Mouse (Mus musculus) Muller cell, postnatal 12 days (primary cell): Measurements from ENCODE around the gene Dnajb4.

Source experiments
- DNase-seq: peaks from one replicate; pipeline ENCODE4 v3.0.0-alpha.2; 2015; ENCODE audit errors: inconsistent ontology term

The Dnajb4 gene

DNA sequence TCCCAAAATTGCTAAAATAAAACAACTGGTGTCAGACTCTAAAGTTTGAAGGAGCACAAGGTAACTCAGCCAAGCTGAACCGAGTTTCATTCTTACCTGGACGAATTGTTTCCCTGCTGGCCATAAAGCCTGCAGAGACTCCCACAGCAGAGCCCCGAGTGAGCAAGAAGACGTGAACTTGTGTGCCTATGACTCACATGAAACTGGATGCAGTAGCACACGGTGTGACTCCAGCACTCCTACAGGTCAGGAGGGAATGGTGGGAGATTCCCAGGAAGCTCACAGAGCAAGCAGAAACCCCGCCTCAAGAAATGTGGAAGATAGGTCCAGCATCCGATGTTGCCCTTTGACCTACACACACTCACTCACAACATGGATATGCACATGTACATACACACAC lies 38.2 kb downstream of the Dnajb4 start:
- no peak for DNase-seq

DNA sequence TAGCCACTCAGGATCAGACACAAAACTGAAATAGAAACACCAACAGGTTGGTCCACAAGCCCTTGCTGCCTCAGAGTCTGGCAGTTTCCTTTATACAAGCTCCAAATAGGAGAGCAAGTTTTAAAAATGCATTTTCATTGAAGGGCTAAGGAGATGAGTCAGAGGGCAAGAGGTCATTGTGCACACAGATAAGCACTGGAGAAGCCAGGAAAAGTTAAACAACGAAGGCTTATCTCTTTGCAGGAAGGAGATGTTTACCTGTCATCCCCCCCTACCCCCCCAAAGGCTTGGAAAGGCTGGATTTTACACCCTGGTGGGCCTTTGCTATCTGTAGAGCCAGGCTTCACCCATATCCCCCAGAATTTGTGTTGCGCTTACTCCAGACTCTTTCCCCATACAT lies 38.9 kb downstream of the Dnajb4 start:
- no peak for DNase-seq

DNA sequence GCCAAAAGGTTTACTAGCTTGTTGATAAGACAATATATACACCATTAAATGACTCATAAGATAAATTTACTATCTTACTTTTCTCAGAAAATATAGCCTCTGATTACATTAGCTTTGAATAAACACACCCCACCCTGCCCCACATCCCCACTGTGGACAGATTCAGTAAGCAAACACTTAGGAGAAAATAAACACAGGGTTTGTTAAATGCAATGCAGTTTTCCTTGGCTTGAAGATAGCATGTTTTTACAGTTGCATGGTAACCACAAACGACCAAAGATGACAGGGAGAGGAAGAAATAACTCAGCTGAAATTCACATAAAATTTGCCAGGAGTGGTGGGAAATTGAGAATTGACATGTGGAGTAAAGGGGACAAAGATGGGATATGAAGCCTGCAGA lies 39.7 kb downstream of the Dnajb4 start:
- no peak for DNase-seq

DNA sequence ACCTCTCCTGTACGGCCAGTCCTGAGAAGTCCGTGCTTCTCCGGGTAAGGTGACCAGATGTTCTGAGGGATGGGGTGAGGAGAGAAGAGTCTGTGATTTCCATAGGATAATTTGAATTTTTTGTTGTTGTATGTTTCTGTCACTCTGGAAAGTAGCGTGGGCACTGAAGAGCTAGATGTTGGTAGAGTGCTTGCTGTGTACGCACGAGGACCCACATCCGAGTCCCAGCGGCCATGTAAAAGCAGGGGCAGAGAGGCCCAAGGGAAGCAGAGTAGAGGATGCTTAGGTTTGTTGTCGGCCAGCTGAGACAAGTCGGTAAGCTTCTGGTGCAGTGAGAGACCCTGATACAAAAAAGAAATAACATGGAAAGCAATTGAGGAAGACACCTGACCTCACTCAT lies 42.1 kb downstream of the Dnajb4 start:
- DNase-seq, result no peak

DNA sequence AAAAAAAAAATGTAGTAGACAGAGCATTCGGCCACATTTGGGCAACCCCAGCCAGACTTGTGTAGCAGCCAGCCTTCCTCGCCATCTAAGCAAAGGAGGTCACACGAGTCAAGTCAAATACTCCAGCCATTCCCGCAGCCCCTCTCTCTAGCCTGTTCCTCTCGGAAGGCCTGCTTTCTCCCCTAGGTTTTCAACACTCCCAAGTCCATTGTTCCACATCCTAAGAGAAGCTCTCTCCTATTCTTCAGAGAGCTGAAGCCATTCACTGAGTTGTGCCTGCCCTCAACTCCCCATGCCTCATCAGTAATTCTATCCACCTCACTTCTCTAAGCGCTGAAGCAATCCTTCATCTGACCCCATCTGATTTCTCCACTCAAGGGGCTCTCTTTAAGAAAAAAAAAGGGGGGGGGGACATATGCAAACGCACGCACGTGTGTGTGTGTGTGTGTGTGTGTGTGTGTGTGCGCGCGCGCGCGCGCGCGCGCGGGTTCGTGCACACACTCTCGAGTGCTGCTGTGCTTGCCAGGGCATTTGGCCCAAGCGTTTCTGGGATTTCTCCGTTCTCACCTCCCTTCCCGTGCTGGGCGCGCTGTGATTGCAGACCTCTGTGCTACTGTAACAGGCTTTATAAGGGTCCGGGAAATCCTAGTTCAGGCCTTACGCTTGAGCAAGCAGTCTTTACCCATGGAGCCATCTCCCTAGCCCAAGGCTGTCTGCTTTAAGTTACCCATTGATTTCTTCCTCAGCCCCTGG lies 43.2 kb downstream of the Dnajb4 start:
- DNase-seq, result no peak

DNA sequence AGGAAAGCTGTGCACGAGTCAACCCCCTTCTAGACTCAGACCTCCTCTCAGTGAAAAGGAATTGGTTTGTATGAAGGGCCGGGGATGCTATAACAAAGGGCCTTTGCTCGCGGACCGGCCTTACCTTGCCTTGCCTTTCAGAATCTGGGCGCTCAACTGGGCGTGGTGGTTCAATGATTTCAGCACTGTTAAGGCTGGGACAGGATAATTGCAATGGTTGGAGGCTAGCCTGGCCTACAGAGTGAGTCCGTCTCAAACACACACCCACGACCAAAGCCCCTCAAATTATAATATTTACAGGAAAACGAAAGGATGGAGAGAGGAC lies 44.0 kb downstream of the Dnajb4 start, which contains the start of gene Gipc2:
Gene Gipc2, minus strand, starts transcription at position 132 of the 325 bp plus-strand sequence.
- no peak for DNase-seq

DNA sequence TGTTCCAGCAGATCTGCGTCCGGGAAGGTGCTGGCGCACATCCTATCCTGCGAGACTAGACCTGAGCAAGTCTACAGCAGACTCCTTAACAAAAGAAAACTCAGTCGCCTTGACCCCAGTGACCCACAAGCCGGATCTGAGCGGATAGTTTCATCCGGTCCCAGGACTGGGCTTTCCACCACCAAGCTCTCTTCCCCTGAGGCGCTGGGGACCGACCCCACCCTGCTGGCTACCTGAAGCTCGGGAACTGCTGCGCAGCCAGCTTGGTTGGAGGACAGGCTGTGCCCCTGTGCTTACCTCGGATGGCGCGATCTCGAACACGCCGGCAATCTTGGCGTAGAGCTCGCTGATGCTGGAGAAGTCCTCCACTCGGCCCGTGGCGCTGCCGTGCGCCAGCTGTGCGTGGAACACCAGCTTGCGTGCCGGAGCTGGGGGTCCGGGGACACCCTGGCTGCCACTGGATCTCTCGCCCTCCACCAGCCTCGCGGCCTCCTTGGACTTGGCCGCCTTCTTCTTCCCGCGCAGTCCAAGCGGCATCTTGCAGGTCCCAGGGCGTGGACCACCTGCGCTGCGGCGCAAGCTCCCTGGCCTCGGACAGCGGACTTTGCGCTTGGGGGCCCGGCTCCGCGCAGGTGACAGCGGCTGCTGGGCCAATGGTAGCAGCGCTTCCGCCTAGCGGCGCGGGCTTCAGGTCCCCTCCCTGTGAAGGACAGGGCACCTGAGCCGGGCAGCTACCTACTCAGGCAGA lies 44.6 kb downstream of the Dnajb4 start:
- no peak for DNase-seq

DNA sequence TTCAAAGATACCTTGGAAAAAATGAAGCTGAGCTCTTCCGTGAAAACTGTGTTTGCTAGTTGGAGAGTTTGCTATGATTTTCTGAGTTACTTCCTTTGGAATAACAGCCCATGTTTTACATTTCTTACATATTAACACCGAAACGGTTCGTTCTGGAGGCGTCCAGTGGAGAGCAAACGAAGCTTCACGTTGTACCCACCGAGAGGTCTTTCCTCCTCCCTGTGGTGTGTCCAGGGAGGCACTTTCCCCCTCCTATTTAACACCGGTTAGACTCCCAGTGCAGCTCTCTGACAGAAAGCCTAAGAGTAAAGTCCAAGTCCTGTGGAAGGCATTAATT lies 45.1 kb downstream of the Dnajb4 start:
- no peak for DNase-seq

DNA sequence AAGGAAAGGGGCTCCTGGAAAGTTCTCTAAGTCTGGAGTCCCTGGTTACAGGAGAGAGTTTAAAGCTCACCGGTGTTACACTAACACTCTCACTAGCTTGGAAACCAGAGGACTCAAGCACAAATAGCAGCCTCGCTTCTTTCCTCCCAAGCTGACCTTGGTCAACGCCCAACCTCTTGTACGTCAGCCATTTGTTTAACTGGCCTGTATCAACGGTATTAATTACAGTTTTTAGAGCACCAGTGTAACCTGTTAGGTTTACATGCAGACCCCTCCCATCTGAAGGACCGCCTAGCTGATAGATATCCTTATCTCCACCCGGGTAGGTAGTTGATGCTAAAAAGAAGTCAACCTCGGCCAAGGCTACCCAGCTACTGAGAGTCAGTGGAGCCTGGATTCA lies 46.8 kb downstream of the Dnajb4 start:
- no peak for DNase-seq

DNA sequence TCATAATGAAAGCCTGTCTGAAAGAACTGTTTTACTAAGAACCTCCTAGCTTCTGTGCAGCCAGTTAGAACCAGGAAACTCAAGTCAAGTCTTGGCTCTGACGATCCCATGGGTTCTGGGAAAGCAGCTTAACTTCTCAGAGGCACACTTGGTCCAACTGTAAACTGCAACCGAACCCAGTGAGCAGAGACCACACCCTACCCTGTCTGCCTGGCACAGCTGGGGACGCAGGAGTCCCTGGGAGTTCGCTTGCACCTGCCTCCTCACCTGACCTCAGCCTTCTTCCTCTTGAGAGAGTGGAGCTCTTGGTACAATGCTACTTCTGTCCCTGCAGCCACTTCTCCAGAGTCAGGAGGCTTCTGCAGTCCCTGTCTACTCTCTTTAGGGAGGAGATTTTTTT lies 49.5 kb downstream of the Dnajb4 start:
- DNase-seq, result no peak

DNA sequence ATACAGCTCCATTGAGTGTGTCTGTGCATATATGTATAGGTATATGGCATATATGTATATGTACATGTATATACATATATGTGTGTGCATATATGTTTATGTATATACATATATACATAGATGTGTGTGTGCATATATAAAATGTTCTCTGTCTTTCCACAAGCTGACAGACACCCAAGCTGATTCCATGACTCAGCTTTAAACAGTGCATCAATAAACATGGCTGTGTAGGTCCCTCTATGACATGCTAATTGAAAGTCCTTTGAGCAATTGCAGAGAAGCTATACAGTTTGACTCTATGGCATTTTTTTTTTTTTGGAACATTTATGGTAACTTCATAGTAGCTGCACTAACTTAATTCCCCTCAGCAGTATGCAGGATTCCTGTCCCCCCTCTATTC lies 50.8 kb downstream of the Dnajb4 start:
- DNase-seq, result no peak

DNA sequence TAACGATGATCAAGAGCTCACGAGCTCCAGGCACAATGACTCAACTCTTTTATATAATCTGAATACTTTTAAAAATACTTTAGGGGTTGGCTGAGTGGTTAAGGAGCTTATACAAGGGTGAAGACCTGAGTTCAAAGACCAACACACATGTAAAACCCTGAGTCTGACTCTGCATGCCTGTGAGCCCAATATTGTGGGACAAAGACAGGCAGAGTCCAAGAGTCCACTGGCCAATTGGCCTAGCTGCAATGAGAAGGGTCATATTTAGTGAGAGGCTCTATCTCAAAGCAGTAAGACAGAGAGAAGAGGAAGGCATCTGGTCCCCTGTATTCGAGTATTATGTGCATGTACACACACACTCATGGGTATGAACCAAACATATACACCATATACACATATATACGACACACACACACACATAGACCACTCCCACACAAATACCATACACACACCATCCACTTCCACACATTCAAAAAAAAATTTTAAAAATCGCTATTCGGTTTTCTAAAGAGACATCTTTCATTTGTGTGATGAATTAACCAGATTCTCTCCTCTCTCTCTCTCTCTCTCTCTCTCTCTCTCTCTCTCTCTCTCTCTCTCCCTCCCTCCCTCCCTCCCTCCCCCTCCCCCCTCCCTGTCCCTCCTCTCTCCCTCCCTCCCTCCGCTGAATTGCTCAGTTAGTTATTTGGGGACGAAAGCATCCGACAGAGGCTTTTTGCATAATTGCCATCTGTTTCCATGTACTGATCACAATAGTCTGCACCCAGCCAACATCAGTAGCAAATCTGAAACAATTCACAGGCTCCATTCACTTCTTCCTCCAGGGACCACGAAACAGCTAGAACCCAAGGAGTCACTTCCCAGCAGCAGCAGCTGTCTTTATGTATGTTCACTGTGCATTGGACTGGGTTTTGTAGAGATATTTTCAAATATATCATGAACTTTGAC lies 51.5 kb downstream of the Dnajb4 start:
- DNase-seq, result no peak

DNA sequence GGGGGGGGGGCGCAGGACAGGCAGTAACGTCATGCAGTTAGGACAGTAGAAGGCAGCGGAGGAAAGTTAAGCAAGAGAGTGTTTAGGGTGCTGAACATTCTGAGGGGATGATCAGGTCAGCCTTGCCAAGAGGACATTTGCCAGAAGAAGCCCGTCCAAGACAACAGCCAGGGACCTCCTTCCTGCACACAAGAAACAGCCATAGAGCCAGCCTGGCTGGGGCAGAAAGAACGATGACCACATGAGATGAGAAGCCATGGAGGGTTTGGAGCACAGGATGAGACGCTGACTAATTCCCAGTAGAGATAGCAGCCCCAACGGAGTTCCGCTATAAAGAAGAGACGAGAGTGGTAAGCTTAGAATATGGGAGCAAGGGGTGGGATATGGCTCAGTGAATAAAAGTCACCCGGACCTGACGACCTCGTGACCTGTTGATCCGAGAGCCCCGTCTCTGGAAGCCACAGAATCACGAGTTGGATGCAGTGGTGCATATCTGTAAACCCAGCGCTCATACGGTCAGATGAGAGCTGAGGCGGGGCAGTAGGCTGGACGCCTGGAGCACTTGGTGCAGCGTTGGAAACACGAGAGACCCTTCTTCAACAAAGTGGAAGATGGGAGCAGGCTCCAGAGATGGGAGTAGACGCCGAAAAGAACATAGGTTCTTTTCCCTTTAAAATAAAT lies 53.1 kb downstream of the Dnajb4 start:
- no peak for DNase-seq

DNA sequence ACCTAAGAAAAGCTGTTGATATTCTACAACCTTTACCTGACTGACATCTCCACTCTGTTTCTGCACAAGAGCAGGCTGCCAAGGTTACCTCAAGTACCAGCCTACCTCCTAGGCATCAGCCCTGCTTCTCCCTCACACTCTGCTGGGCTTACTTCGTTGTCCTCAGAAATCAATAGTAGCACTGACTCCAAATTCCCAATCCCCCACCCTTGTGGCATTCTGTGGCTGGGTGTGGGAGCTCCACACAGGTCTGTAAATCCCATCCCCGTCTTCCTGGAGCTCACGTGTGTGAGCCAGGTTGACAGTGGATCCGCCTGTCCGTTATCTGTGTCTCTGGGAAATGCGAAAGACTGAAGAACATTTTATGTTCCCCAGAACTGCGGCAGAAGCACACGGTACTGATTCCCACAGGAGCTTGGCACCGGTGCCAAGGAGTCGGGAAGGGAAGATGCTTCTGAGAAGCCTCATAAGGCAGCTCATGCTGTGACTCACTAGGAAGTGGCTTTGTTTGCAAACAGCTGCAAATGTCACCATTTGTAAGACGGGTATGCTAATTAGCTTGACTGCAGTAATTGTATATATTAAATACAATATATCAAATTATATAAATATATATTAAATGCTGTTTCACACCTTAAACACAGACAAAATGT lies 54.7 kb downstream of the Dnajb4 start:
- DNase-seq, result no peak

DNA sequence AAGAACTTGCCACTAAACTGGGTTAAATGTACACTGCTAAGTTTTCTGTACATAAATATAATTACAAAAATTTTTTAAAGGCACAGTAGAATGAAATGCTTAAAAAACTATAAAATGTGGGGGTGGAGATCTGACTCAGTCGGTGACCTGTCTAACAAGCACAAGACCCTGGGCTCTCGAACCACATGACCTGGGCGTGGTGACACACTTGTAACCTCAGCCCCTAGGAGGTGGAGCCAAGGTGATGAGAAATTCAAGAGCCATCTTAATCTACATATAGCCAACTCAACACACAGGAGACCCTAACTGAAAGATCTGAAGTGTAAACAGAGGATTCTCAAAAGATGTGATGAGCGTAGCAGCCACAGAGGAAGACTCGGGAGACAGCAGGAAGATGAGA lies 56.0 kb downstream of the Dnajb4 start:
- DNase-seq, result no peak

DNA sequence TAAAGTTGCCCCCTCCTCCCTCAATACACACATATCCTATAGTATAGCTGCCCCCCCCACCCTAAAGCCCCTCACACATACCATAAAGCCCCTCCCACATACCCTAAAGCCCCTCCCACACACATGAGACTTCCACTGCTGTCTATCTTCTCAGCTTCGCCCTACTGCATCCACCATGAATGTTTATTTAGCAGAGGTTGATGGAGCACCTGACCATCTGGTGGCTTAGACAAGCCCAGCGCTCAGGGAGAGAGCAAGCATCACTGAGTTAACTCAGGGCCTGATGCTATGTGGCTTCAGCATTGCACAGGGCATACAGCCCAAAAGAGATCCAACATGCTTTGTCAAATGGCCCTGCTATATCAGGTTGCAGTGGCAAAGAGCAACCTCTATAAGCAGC lies 57.0 kb downstream of the Dnajb4 start:
- no peak for DNase-seq

DNA sequence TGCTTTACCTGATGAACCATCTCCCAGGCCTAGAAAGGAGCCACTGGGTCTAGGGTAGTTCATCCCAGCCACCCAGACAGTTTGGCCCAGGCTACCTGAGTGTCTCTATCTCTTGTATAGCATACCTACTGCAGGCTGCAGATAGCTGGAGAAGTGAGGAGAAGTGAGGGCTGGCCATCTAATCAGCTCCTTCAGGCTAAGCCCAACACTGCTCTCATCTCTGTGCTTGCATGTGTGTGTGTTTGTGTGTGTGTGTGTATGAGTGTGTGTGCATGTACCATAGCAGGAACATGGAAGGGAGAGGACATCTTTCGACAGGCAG lies 57.7 kb downstream of the Dnajb4 start:
- DNase-seq, result no peak

DNA sequence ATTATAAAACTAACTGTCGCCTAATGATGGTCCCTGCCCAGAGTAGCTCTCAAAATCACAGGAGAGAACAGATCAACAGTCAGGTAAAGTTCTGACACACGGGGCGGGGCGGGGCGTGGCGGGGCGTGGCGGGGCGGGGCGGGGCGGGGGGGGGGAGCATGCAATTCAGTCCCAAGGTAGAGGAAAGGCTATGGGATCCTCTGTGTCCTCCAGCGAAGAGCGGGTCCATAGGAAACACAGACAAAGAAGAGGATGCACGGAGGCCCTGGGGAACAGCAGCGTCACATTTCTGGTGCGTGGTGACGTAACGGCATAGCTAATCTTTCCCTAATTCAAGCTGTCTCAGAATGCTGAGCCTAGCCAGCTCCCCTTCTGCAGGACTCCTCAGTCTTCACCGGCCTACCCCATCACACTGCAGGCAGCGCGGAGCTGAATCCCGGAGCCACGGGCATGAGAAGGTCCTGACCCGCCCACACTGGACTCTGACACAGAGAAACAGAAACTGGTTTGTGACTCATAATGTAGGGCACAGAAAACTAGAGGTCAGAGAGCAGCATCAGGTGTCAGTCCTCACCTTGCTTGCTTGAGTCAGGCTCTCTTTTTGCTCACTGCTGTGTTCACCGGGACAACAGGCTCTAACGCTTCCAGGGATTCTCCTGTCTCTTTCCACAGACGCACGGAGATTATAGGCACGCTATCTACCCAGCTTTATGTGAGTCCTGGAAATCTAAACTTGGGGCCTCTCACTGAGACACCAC lies 58.2 kb downstream of the Dnajb4 start:
- no peak for DNase-seq

DNA sequence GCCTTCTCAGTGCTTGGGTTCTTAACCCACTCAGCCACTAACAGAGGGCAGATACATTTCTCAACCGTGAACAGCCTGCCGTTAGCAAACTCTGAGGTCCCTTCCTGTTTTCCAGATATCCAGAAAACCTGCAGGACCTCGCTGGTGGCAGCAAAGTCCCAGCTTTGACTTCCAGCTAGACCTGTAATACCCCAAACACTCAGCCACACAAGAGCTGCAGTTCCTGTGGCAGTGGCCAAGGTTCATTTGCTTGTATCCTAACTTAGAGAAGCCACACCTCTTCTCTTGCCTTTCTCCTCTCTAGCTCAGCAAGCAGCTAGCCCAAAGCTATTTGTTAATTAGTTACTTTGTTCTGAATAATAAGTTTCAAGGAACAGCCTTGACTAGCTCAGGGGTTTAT lies 60.2 kb downstream of the Dnajb4 start:
- no peak for DNase-seq

DNA sequence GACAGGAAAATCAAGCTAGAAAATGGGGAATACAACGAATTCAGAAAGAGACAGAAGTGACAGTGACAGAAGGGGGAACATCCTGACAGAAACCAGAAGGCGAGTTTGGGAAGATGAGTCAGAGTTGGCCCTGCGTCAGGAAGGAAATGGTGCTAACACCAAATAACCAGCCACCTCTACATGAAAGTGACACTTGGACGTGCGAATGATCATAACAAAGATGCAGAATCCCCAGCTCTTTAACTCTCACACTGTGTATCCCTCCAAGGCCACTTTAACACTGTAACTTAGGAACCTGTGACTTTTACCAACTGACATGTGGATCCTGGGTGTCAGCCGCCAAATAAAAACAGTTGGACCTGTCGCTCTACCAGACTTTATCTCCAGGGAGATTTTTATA lies 60.7 kb downstream of the Dnajb4 start:
- no peak for DNase-seq
